Mouse (Mus musculus) frontal cortex, postnatal 25 days (tissue): ENCODE measurements around the gene Cpxcr1.

Source experiments
- DNase-seq, 2 experiments: peaks; one replicate each; pipeline ENCODE4 v3.0.0; 2022; ENCODE audit warnings: low spot score in 2 of 2

Gene Cpxcr1

DNA sequence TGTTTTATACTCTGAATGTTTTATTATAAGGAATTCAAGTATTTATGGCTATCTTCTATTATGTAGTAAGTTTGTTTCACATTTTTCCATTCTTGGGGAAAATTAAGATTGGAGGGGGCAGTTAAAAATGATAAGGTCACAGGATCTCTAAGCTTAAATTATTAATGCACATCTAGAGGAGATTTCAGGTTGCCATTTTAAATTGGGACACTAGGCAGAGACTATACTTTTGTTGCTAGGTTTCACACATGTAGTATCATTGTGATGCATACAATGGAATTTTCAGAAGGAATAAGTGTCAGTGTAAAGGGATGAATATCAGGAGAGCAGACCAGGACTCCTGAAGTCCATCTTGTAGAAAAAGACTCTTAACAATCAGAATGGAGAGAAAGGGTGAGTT is at the start of gene Cpxcr1:
TSS of gene Cpxcr1 (plus strand) at position 301 of the 400 bp plus-strand sequence.
- no peak for DNase-seq
